Mouse (Mus musculus) forebrain, embryonic 14.5 days (tissue): ENCODE measurements around the gene Tpbpb. TPM values are rescaled to one million over a fixed set of nuclear protein-coding genes. Genes with fewer than 3 reads are reported as not detected.
"Not testable (repeated sequence)": the region's sequence is repeated elsewhere in the genome, so short reads cannot be mapped to it uniquely, and the experiment has no call there.

Experiments
- ATAC-seq: fragments of 200-750 bp; cut with Nextera tagmentation; 2 replicates; pipeline ENCODE4 v1.8.0; 2017; ENCODE audit warnings: mild to moderate bottlenecking, moderate library complexity
- DNase-seq: peaks from one replicate; pipeline ENCODE4 v3.0.0-alpha.2; 2015; ENCODE audit warnings: low spot score
- H3K27ac ChIP-seq: fragments of 300-500 bp; sonication (generic); 2 replicates; pipeline ENCODE4 v1.5.1; 2014; ENCODE audit warnings: low read depth, mild to moderate bottlenecking, control low read depth, low read length, moderate library complexity
- H3K27me3 ChIP-seq: fragments of 300-500 bp; sonication (generic); replicated peaks from 2 replicates; pipeline ENCODE4 v1.6.1; 2014; ENCODE audit warnings: low read length, control low read depth, mixed read lengths; ENCODE audit not compliant: control insufficient read depth, insufficient read depth
- H3K36me3 ChIP-seq: fragments of 300-500 bp; sonication (generic); 2 replicates; pipeline ENCODE4 v1.6.1; 2014; ENCODE audit warnings: low read length, control low read depth; ENCODE audit not compliant: control insufficient read depth, insufficient read depth
- H3K4me1 ChIP-seq: fragments of 300-500 bp; sonication (generic); 2 replicates; pipeline ENCODE4 v1.6.1; 2014; ENCODE audit warnings: antibody characterized with exemption, low read length, control low read depth; ENCODE audit not compliant: control insufficient read depth, insufficient read depth
- H3K4me2 ChIP-seq: fragments of 300-500 bp; sonication (generic); 2 replicates; pipeline ENCODE4 v1.6.1; 2014; ENCODE audit warnings: mild to moderate bottlenecking, control low read depth, low read length
- H3K4me3 ChIP-seq: fragments of 300-500 bp; sonication (generic); 2 replicates; pipeline ENCODE4 v1.5.1; 2014; ENCODE audit warnings: low read depth, low read length, control low read depth
- H3K9ac ChIP-seq: fragments of 300-500 bp; sonication (generic); 2 replicates; pipeline ENCODE4 v1.6.1; 2014; ENCODE audit warnings: mild to moderate bottlenecking, low read length, control low read depth, moderate library complexity
- H3K9me3 ChIP-seq: fragments of 300-500 bp; sonication (generic); replicated peaks from 2 replicates; pipeline ENCODE4 v1.6.1; 2016; ENCODE audit warnings: low read length, control low read depth, mixed read lengths; ENCODE audit not compliant: control insufficient read depth
- WGBS: fragments of 180-500 bp; shearing (Covaris S2); extraction: QIAGEN DNeasy Blood & Tissue Kit; methylation state at CpG from one replicate; pipeline ENCODE4 v1.1.7; 2014; 5-methylcytosine and 5-hydroxymethylcytosine counted together
- polyA plus RNA-seq: library from polyadenylated mRNA; unstranded; fragments of >200 nt; fragmentation: Nextera tagmentation; extraction: Ambion mirVana; gene quantifications from 2 replicates; pipeline ENCODE4 v1.2.1, GENCODE M21; 2014

Gene Tpbpb
- not detected in 2 replicates for polyA plus RNA-seq

GRCm38 (mm10) chr13:60904780-60905179, at the start of gene Tpbpb:
Gene Tpbpb, minus strand, starts transcription at chr13:60904880.
- not testable (repeated sequence) for H3K36me3 ChIP-seq, H3K4me2 ChIP-seq, H3K4me1 ChIP-seq, H3K9me3 ChIP-seq, H3K4me3 ChIP-seq, DNase-seq, H3K27ac ChIP-seq, H3K9ac ChIP-seq, ATAC-seq, H3K27me3 ChIP-seq
- 85% methylated on average over 2 of the region's 2 CpGs for WGBS

GRCm38 (mm10) chr13:60941884-60942283, 37.2 kb upstream of the Tpbpb start, which contains the start of gene Tpbpa:
Gene Tpbpa, minus strand, starts transcription at chr13:60941984.
- not testable (repeated sequence) for H3K27ac ChIP-seq, H3K4me1 ChIP-seq, H3K9ac ChIP-seq, H3K4me3 ChIP-seq, H3K9me3 ChIP-seq, H3K4me2 ChIP-seq, ATAC-seq, DNase-seq, H3K27me3 ChIP-seq, H3K36me3 ChIP-seq
- WGBS: 72% methylated on average over 3 of the region's 3 CpGs

DNA sequence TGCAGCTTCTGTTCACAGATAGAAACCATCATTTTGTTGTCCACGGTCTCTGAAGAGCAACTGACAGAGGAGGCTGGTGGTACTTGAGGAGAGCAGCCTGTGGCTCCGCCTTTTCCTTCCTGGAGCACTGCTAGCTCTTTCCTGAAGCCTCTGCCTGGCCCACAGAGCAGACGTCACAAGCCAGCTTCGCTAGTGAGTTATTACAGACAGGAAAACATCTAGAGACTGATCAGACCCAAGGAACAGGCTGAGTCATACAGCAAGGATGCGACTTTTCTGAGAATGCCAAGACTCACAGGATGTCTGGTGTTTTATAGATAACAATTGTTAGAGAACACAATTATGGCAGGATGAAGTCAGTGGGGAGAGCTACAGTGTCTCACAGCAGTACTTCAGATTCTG, 31.8 kb upstream of the Tpbpb start, which contains the start of the genes Gm49391 and Ctla2a:
Gene Gm49391 (minus strand): TSS at position 72 of the 402 bp plus-strand sequence.
Gene Ctla2a (minus strand): TSS at position 126 of the 402 bp plus-strand sequence.
- no peak for ATAC-seq
- H3K4me1 ChIP-seq: no peaks in the 10 kb centered on the region
- WGBS: 71% methylated on average over 5 of the region's 5 CpGs

DNA sequence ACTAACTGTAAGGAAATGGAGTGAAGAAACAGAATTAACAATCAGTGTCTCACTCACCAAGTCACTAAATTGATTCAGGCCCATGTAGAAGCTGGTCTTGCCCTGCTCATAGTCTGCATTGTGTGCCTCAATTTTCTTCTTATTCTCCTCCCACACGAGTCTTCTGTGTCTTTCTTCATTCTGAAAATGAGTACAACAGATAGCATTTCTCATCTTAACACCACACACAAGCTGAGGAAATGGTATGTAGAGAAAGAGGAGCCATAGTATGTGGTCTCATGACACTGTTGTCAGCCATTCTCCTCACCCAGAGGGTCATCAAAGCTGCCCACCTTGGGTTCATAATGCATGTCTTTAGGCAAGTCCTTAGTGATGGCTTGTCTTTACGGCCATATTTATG, 30.8 kb upstream of the Tpbpb start, which contains the start of gene Gm49393:
Gene Gm49393 (minus strand): TSS at position 101 of the 400 bp plus-strand sequence.
- 58% methylated on average over 2 of the region's 2 CpGs for WGBS
- H3K9ac ChIP-seq, DNase-seq, H3K27me3 ChIP-seq, H3K4me2 ChIP-seq, H3K27ac ChIP-seq, H3K36me3 ChIP-seq, H3K9me3 ChIP-seq, H3K4me3 ChIP-seq, H3K4me1 ChIP-seq, ATAC-seq: not testable (repeated sequence)

More for the DNA sequence above, 31.8 kb upstream of the Tpbpb start, which contains the start of the genes Gm49391 and Ctla2a:
- Histone ChIP-seq H3K4me2 (no peak within 1 kb of the TSS), H3K4me3 (no peak within 1 kb of the TSS), H3K27ac (no peak within 1 kb of the TSS), H3K9ac (no peak within 1 kb of the TSS), H3K27me3 (no peaks in the 10 kb centered on the region), H3K36me3 (no peaks in the 10 kb centered on the region), H3K9me3 (no peaks in the 10 kb centered on the region; the same call in 1 of the 2 replicates)
- no peak for DNase-seq

GRCm38 (mm10) chr13:60897328-60897727, 7.4 kb downstream of the Tpbpb start, which contains the start of gene Ctla2b:
Gene Ctla2b, minus strand, starts transcription at chr13:60897447.
- Histone ChIP-seq H3K9me3 (no peaks in the 10 kb centered on the region), H3K36me3 (no peaks in the 10 kb centered on the region), H3K4me2 (no peak within 1 kb of the TSS), H3K4me3 (no peak within 1 kb of the TSS), H3K27me3 (no peaks in the 10 kb centered on the region), H3K4me1 (no peaks in the 10 kb centered on the region), H3K27ac (no peak within 1 kb of the TSS), H3K9ac (no peak within 1 kb of the TSS)
- 92% methylated on average over 3 of the region's 3 CpGs for WGBS
- ATAC-seq (no peak), DNase-seq (no peak)

DNA sequence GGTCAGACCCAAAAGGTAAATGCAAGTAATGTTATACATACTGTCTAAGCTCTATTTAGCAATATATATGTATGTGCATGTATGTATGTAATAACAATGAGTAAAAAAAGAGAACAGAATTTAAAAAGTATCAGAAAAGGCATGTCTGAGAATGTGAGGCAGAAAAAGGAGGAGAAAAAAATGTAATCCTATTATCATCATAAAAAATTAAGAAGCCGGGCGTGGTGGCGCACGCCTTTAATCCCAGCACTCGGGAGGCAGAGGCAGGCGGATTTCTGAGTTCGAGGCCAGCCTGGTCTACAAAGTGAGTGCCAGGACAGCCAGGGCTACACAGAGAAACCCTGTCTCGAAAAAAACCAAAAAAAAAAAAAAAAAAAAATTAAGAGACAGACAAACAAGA, 7.9 kb downstream of the Tpbpb start, which contains the start of gene Gm49392:
Gene Gm49392 (minus strand): TSS at position 101 of the 400 bp plus-strand sequence.
- not testable (repeated sequence) for H3K36me3 ChIP-seq, H3K9ac ChIP-seq, H3K4me3 ChIP-seq, DNase-seq, H3K9me3 ChIP-seq, H3K4me2 ChIP-seq, ATAC-seq, H3K27me3 ChIP-seq, H3K27ac ChIP-seq, H3K4me1 ChIP-seq
- 90% methylated on average over 6 of the region's 8 CpGs for WGBS

DNA sequence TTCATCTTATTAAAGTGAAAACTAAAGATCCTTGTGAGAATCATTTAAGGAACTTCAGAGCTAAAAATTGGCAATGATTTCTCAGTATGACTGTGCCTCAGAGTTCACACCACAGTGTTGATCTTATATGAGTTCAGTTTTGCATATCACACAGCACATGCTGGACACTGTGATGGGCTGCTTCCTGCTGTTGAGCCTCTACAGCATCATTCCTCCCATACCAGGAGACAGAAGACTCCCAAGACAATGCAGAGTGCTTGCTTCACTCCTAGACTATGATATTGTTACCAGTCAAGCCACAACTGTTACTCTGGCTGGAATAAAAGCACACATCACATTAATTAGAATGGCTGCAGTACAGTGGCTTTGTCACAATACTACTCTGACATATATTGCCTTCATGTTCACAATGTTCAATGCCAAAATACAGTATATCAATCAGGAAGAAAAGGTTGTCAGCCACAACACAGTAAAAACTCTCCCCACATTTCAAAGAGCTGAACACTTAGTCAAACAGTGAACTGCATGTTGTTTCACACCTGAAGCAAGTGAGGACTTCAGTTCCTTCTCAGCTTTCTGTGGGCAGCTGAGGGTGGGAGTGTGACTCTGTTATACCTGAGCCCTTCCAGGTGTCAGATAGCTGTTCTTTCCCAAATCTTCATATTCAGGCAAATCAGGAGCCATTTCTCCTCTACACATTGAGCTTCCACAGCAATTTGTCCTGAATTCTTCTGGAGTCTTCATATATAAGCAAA, 9.1 kb downstream of the Tpbpb start:
- Histone ChIP-seq H3K4me1 (no peaks in the 10 kb centered on the region), H3K9me3 (no peaks in the 10 kb centered on the region), H3K36me3 (no peaks in the 10 kb centered on the region), H3K27ac (no peak overlapping the region), H3K4me3 (no peak overlapping the region), H3K27me3 (no peaks in the 10 kb centered on the region), H3K9ac (no peak overlapping the region), H3K4me2 (no peak overlapping the region)
- DNase-seq: no peak
- ATAC-seq: no peak

DNA sequence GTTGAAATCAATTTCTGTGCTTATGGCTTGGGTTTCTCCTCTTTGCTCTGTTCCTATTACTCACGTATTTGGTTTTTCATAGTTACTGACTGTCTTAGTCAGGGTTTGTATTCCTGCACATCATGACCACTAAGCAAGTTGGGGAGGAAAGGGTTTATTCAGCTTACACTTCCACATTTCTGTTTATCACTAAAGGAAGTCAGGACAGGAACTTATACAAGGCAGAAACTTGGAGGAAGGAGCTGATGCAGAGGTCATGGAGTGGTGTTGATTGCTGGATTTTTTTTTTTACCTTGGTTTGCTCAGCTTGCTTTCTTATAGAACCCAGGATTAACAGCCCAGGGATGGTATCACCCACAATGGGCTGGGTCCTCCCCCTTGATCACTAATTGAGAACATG, 12.4 kb downstream of the Tpbpb start:
- Histone ChIP-seq H3K4me3 (no peak overlapping the region), H3K36me3 (no peaks in the 10 kb centered on the region), H3K4me2 (no peak overlapping the region), H3K9ac (no peak overlapping the region), H3K27ac (no peak overlapping the region), H3K9me3 (no peaks in the 10 kb centered on the region), H3K27me3 (no peaks in the 10 kb centered on the region), H3K4me1 (no peaks in the 10 kb centered on the region)
- 85% methylated on average over 1 of the region's 1 CpGs for WGBS
- no peak for DNase-seq
- ATAC-seq: no peak

- Histone ChIP-seq H3K4me2 (no peak within 1 kb of the TSS), H3K27me3 (no peaks in the 10 kb centered on the region), H3K36me3 (no peaks in the 10 kb centered on the region), H3K4me1 (no peaks in the 10 kb centered on the region), H3K9me3 (no peaks in the 10 kb centered on the region), H3K27ac (no peak within 1 kb of the TSS), H3K4me3 (no peak within 1 kb of the TSS), H3K9ac (no peak within 1 kb of the TSS)
- WGBS: 74% methylated on average over 1 of the region's 1 CpGs
- no peak for ATAC-seq
- DNase-seq: no peak
These were observed 40.4 kb downstream of the Tpbpb start, which contains the start of gene 4930486L24Rik for GRCm38 (mm10) chr13:60864281-60864680. Gene 4930486L24Rik, minus strand, starts transcription at chr13:60864475.
